Mouse (Mus musculus): Measurements from ENCODE around the gene Zfp428. TPM values are rescaled to one million over a fixed set of nuclear protein-coding genes. Genes with fewer than 3 reads are reported as not detected.

Gene Zfp428
- polyA plus RNA-seq, 1 experiment from 2014 or later = 83.8 TPM

GRCm38 (mm10) chr7:24547534-24548036, 40.8 kb downstream of the Zfp428 start:
- H3K4me2 ChIP-seq = peak overlapping the region; percentile 71
- peaks cover 12% of the 10 kb centered on the region for H3K4me1 ChIP-seq (ENCODE audit: control insufficient read depth, insufficient read depth, low read length)
- no peaks in the 10 kb centered on the region for H3K36me3 ChIP-seq (ENCODE audit: control insufficient read depth, insufficient read depth, low read length)
- DNase-seq (ENCODE audit: low spot score, missing footprints) (no peak), ATAC-seq (ENCODE audit: low FRiP score) (no peak)
- no peaks in the 10 kb centered on the region for H3K9me3 ChIP-seq (ENCODE audit: control insufficient read depth, low read length)
- peak overlapping the region; percentile 81 for H3K9ac ChIP-seq (ENCODE audit: low read length)
- no peak overlapping the region for H3K27ac ChIP-seq (ENCODE audit: low read depth, low read length)
- 36% methylated on average over 13 of the region's 13 CpGs for WGBS
- peak overlapping the region; percentile 85 for H3K4me3 ChIP-seq (ENCODE audit: low read depth, low read length)
- H3K27me3 ChIP-seq (ENCODE audit: control insufficient read depth, insufficient read depth, low read length) = no peaks in the 10 kb centered on the region

GRCm38 (mm10) chr7:24551985-24552759, 45.4 kb downstream of the Zfp428 start:
- H3K9me3 ChIP-seq (ENCODE audit: control insufficient read depth, low read length) = no peaks in the 10 kb centered on the region
- H3K4me3 ChIP-seq (ENCODE audit: low read depth, low read length) = no peak overlapping the region
- no peak overlapping the region for H3K9ac ChIP-seq (ENCODE audit: low read length)
- no peak overlapping the region for H3K4me2 ChIP-seq
- H3K27me3 ChIP-seq (ENCODE audit: control insufficient read depth, insufficient read depth, low read length) = no peaks in the 10 kb centered on the region
- no peak overlapping the region for H3K27ac ChIP-seq (ENCODE audit: low read depth, low read length)
- peaks cover 7% of the 10 kb centered on the region for H3K4me1 ChIP-seq (ENCODE audit: control insufficient read depth, insufficient read depth, low read length)
- 91% methylated on average over 12 of the region's 12 CpGs for WGBS
- ATAC-seq (ENCODE audit: low FRiP score) (no peak), DNase-seq (ENCODE audit: low spot score, missing footprints) (no peak)
- H3K36me3 ChIP-seq (ENCODE audit: control insufficient read depth, insufficient read depth, low read length) = peaks cover 11% of the 10 kb centered on the region; the same call in 1 of the 2 replicates

GRCm38 (mm10) chr7:24555786-24556185, 49.0 kb downstream of the Zfp428 start:
- DNase-seq (ENCODE audit: low spot score, missing footprints) (no peak), ATAC-seq (ENCODE audit: low FRiP score) (no peak)
- H3K4me2 ChIP-seq = no peak overlapping the region
- WGBS = 94% methylated on average over 10 of the region's 10 CpGs
- H3K4me1 ChIP-seq (ENCODE audit: control insufficient read depth, insufficient read depth, low read length) = no peaks in the 10 kb centered on the region
- no peak overlapping the region for H3K4me3 ChIP-seq (ENCODE audit: low read depth, low read length)
- no peaks in the 10 kb centered on the region for H3K9me3 ChIP-seq (ENCODE audit: control insufficient read depth, low read length)
- H3K36me3 ChIP-seq (ENCODE audit: control insufficient read depth, insufficient read depth, low read length) = peaks cover 11% of the 10 kb centered on the region; the same call in 1 of the 2 replicates
- no peak overlapping the region for H3K27ac ChIP-seq (ENCODE audit: low read depth, low read length)
- H3K9ac ChIP-seq (ENCODE audit: low read length) = no peak overlapping the region
- no peaks in the 10 kb centered on the region for H3K27me3 ChIP-seq (ENCODE audit: control insufficient read depth, insufficient read depth, low read length)

GRCm38 (mm10) chr7:24561450-24561849, 54.6 kb downstream of the Zfp428 start:
- Histone ChIP-seq H3K4me3 (ENCODE audit: low read depth, low read length) (no peak overlapping the region), H3K9me3 (ENCODE audit: control insufficient read depth, low read length) (no peaks in the 10 kb centered on the region), H3K4me1 (ENCODE audit: control insufficient read depth, insufficient read depth, low read length) (no peaks in the 10 kb centered on the region), H3K9ac (ENCODE audit: low read length) (no peak overlapping the region), H3K27ac (ENCODE audit: low read depth, low read length) (no peak overlapping the region), H3K36me3 (ENCODE audit: control insufficient read depth, insufficient read depth, low read length) (peaks cover 11% of the 10 kb centered on the region), H3K27me3 (ENCODE audit: control insufficient read depth, insufficient read depth, low read length) (no peaks in the 10 kb centered on the region), H3K4me2 (no peak overlapping the region)
- no peak for DNase-seq (ENCODE audit: low spot score, missing footprints)
- ATAC-seq (ENCODE audit: low FRiP score) = no peak
- 92% methylated on average over 4 of the region's 4 CpGs for WGBS

- Histone ChIP-seq H3K9ac (ENCODE audit: low read length) (no peak overlapping the region), H3K4me3 (ENCODE audit: low read depth, low read length) (no peak overlapping the region), H3K9me3 (ENCODE audit: control insufficient read depth, low read length) (no peaks in the 10 kb centered on the region), H3K27ac (ENCODE audit: low read depth, low read length) (no peak overlapping the region), H3K36me3 (ENCODE audit: control insufficient read depth, insufficient read depth, low read length) (peaks cover 16% of the 10 kb centered on the region), H3K4me1 (ENCODE audit: control insufficient read depth, insufficient read depth, low read length) (no peaks in the 10 kb centered on the region), H3K4me2 (no peak overlapping the region), H3K27me3 (ENCODE audit: control insufficient read depth, insufficient read depth, low read length) (no peaks in the 10 kb centered on the region)
- WGBS = 92% methylated on average over 8 of the region's 8 CpGs
- DNase-seq (ENCODE audit: low spot score, missing footprints) (no peak), ATAC-seq (ENCODE audit: low FRiP score) (no peak)
These were observed 56.5 kb downstream of the Zfp428 start for GRCm38 (mm10) chr7:24563191-24563836.

- Histone ChIP-seq H3K9ac (ENCODE audit: low read length) (no peak overlapping the region), H3K36me3 (ENCODE audit: control insufficient read depth, insufficient read depth, low read length) (peaks cover 16% of the 10 kb centered on the region), H3K4me3 (ENCODE audit: low read depth, low read length) (no peak overlapping the region), H3K27me3 (ENCODE audit: control insufficient read depth, insufficient read depth, low read length) (no peaks in the 10 kb centered on the region), H3K4me1 (ENCODE audit: control insufficient read depth, insufficient read depth, low read length) (no peaks in the 10 kb centered on the region), H3K27ac (ENCODE audit: low read depth, low read length) (no peak overlapping the region), H3K9me3 (ENCODE audit: control insufficient read depth, low read length) (no peaks in the 10 kb centered on the region), H3K4me2 (no peak overlapping the region)
- 91% methylated on average over 4 of the region's 4 CpGs for WGBS
- ATAC-seq (ENCODE audit: low FRiP score) = 0 out of 2 replicates have a peak, but pooled peaks have one; percentile 38
- DNase-seq (ENCODE audit: low spot score, missing footprints) = no peak
These were observed 57.0 kb downstream of the Zfp428 start for GRCm38 (mm10) chr7:24563837-24564206.

- Histone ChIP-seq H3K27ac (ENCODE audit: low read depth, low read length) (no peak overlapping the region), H3K36me3 (ENCODE audit: control insufficient read depth, insufficient read depth, low read length) (peaks cover 16% of the 10 kb centered on the region), H3K9me3 (ENCODE audit: control insufficient read depth, low read length) (no peaks in the 10 kb centered on the region), H3K4me1 (ENCODE audit: control insufficient read depth, insufficient read depth, low read length) (no peaks in the 10 kb centered on the region), H3K9ac (ENCODE audit: low read length) (no peak overlapping the region), H3K4me3 (ENCODE audit: low read depth, low read length) (no peak overlapping the region), H3K4me2 (no peak overlapping the region), H3K27me3 (ENCODE audit: control insufficient read depth, insufficient read depth, low read length) (no peaks in the 10 kb centered on the region)
- 60% methylated on average over 6 of the region's 6 CpGs for WGBS
- peak; percentile 56 for ATAC-seq (ENCODE audit: low FRiP score)
- DNase-seq (ENCODE audit: low spot score, missing footprints) = peak; percentile 97
These were observed 57.9 kb downstream of the Zfp428 start for GRCm38 (mm10) chr7:24564607-24565265.
